Mouse (Mus musculus) megakaryocyte, embryonic 14.5 days (primary cell): Measurements from ENCODE around the gene Ugt1a6b. TPM values are rescaled to one million over a fixed set of nuclear protein-coding genes. Genes with fewer than 3 reads are reported as not detected.

Source experiments
- H3K27me3 ChIP-seq: replicated peaks from 2 replicates; pipeline ENCODE3; 2012; ENCODE audit warnings: inconsistent platforms
- H3K36me3 ChIP-seq: replicated peaks from 2 replicates; pipeline ENCODE3; 2012; ENCODE audit warnings: low read length, inconsistent platforms, mixed read lengths
- H3K4me1 ChIP-seq: 2 replicates; pipeline ENCODE4 v1.6.1; 2012; ENCODE audit warnings: inconsistent platforms
- H3K4me3 ChIP-seq: replicated peaks from 2 replicates; pipeline ENCODE3; 2012; ENCODE audit warnings: moderate library complexity, mild to moderate bottlenecking, inconsistent platforms
- H3K9me3 ChIP-seq: 2 replicates; pipeline ENCODE4 v1.6.1; 2012; ENCODE audit warnings: inconsistent platforms
- FLI1 ChIP-seq: IDR thresholded peaks from 2 replicates; pipeline ENCODE4 v1.6.1; 2012; ENCODE audit warnings: low read length, inconsistent platforms, mixed read lengths
- GATA1 ChIP-seq: IDR thresholded peaks from 3 replicates; pipeline ENCODE4 v1.6.1; 2012; ENCODE audit warnings: mixed read lengths, low read length, inconsistent platforms, borderline replicate concordance
- polyA plus RNA-seq: library from polyadenylated mRNA; stranded (reverse); fragments of >175 nt; gene quantifications from 2 replicates; pipeline ENCODE4 v1.2.3, GENCODE M21; 2012; ENCODE audit warnings: low replicate concordance; ENCODE audit not compliant: insufficient read depth

The Ugt1a6b gene
- polyA plus RNA-seq, 1 experiment = not detected

GRCm38 (mm10) chr1:88245881-88246280 is 142.8 kb downstream of the Ugt1a6b start:
- H3K27me3 ChIP-seq = peaks cover 13% of the 10 kb centered on the region
- peaks cover 84% of the 10 kb centered on the region for H3K9me3 ChIP-seq
- H3K4me1 ChIP-seq = no peaks in the 10 kb centered on the region
- TF ChIP-seq FLI1 = no peak
- no peak for TF ChIP-seq GATA1
- H3K36me3 ChIP-seq = no peaks in the 10 kb centered on the region
- H3K4me3 ChIP-seq = no peak overlapping the region

- no peak overlapping the region for H3K4me3 ChIP-seq
- no peaks in the 10 kb centered on the region for H3K4me1 ChIP-seq
- peaks cover 16% of the 10 kb centered on the region for H3K27me3 ChIP-seq
- no peak for TF ChIP-seq GATA1
- peaks cover 84% of the 10 kb centered on the region for H3K9me3 ChIP-seq
- no peaks in the 10 kb centered on the region for H3K36me3 ChIP-seq
These were observed 143.3 kb downstream of the Ugt1a6b start for GRCm38 (mm10) chr1:88246386-88246785.

GRCm38 (mm10) chr1:88247660-88248059 is 144.6 kb downstream of the Ugt1a6b start:
- H3K9me3 ChIP-seq = peaks cover 87% of the 10 kb centered on the region

GRCm38 (mm10) chr1:88248658-88249057 is 145.6 kb downstream of the Ugt1a6b start:
- no peaks in the 10 kb centered on the region for H3K36me3 ChIP-seq
- peaks cover 90% of the 10 kb centered on the region for H3K9me3 ChIP-seq
- peaks cover 4% of the 10 kb centered on the region; the same call in 1 of the 2 replicates for H3K4me1 ChIP-seq
- H3K27me3 ChIP-seq = peaks cover 16% of the 10 kb centered on the region
- peak overlapping the region; percentile 19 for H3K4me3 ChIP-seq
- TF ChIP-seq FLI1 (no peak), GATA1 (no peak)

More at GRCm38 (mm10) chr1:88247660-88248059, 144.6 kb downstream of the Ugt1a6b start:
- Histone ChIP-seq H3K27me3 (peaks cover 16% of the 10 kb centered on the region), H3K4me1 (no peaks in the 10 kb centered on the region), H3K4me3 (peak overlapping the region; percentile 26), H3K36me3 (no peaks in the 10 kb centered on the region)
- TF ChIP-seq FLI1 (no peak), GATA1 (no peak)

- H3K36me3 ChIP-seq = no peaks in the 10 kb centered on the region
- H3K27me3 ChIP-seq = peaks cover 14% of the 10 kb centered on the region
- no peak overlapping the region for H3K4me3 ChIP-seq
- no peak for TF ChIP-seq GATA1
- no peak for TF ChIP-seq FLI1
- peaks cover 87% of the 10 kb centered on the region for H3K9me3 ChIP-seq
- peaks cover 4% of the 10 kb centered on the region; the same call in 1 of the 2 replicates for H3K4me1 ChIP-seq
These were observed 146.5 kb downstream of the Ugt1a6b start for GRCm38 (mm10) chr1:88249596-88249995.

- Histone ChIP-seq H3K4me1 (peaks cover 4% of the 10 kb centered on the region; the same call in 1 of the 2 replicates), H3K27me3 (peaks cover 14% of the 10 kb centered on the region), H3K4me3 (peak overlapping the region; percentile 11), H3K36me3 (no peaks in the 10 kb centered on the region), H3K9me3 (peaks cover 87% of the 10 kb centered on the region)
- no peak for TF ChIP-seq FLI1
- no peak for TF ChIP-seq GATA1
These were observed 147.0 kb downstream of the Ugt1a6b start for GRCm38 (mm10) chr1:88250023-88250422.

GRCm38 (mm10) chr1:88253106-88253505 is 150.1 kb downstream of the Ugt1a6b start:
- H3K36me3 ChIP-seq = no peaks in the 10 kb centered on the region
- peak overlapping the region; percentile 12 for H3K4me3 ChIP-seq
- peaks cover 87% of the 10 kb centered on the region for H3K9me3 ChIP-seq
- peaks cover 18% of the 10 kb centered on the region for H3K27me3 ChIP-seq
- TF ChIP-seq FLI1 = no peak
- TF ChIP-seq GATA1 = no peak
- H3K4me1 ChIP-seq = peaks cover 4% of the 10 kb centered on the region; the same call in 1 of the 2 replicates

- Histone ChIP-seq H3K4me3 (peak overlapping the region; percentile 12), H3K36me3 (no peaks in the 10 kb centered on the region), H3K9me3 (peaks cover 87% of the 10 kb centered on the region), H3K4me1 (peaks cover 4% of the 10 kb centered on the region; the same call in 1 of the 2 replicates), H3K27me3 (peaks cover 18% of the 10 kb centered on the region)
- TF ChIP-seq FLI1 (no peak), GATA1 (no peak)
These were observed 150.5 kb downstream of the Ugt1a6b start for GRCm38 (mm10) chr1:88253540-88253939.

GRCm38 (mm10) chr1:88254793-88255465 is 151.9 kb downstream of the Ugt1a6b start:
- H3K9me3 ChIP-seq = peaks cover 73% of the 10 kb centered on the region
- H3K36me3 ChIP-seq = peaks cover 8% of the 10 kb centered on the region
- H3K4me1 ChIP-seq = peaks cover 17% of the 10 kb centered on the region
- no peak; the same call in 2 of the 3 replicates for TF ChIP-seq GATA1
- no peak; the same call in 1 of the 2 replicates for TF ChIP-seq FLI1
- peak overlapping the region; percentile 0 for H3K4me3 ChIP-seq
- peaks cover 16% of the 10 kb centered on the region for H3K27me3 ChIP-seq

GRCm38 (mm10) chr1:88255466-88255857 is 152.4 kb downstream of the Ugt1a6b start:
- peaks cover 21% of the 10 kb centered on the region for H3K4me1 ChIP-seq
- peaks cover 68% of the 10 kb centered on the region for H3K9me3 ChIP-seq
- no peak for TF ChIP-seq GATA1
- no peak for TF ChIP-seq FLI1
- H3K36me3 ChIP-seq = peaks cover 13% of the 10 kb centered on the region
- peaks cover 14% of the 10 kb centered on the region for H3K27me3 ChIP-seq
- H3K4me3 ChIP-seq = no peak overlapping the region
